Mouse (Mus musculus) intestine, embryonic 16.5 days (tissue): ENCODE results near the gene Spata19. TPM values are rescaled to one million over a fixed set of nuclear protein-coding genes. Genes with fewer than 3 reads are reported as not detected.
A peak's percentile ranks its signal among the peaks of the same experiment; 100 is the strongest.

ENCODE experiments used
- ATAC-seq: fragments of 200-750 bp; cut with Nextera tagmentation; 2 replicates; pipeline ENCODE4 v1.8.0; 2017; ENCODE audit warnings: moderate TSS enrichment, moderate library complexity
- H3K27ac ChIP-seq: fragments of 300-500 bp; sonication (generic); 2 replicates; pipeline ENCODE4 v1.5.1; 2014; ENCODE audit warnings: mild to moderate bottlenecking, low read length
- H3K27me3 ChIP-seq: fragments of 300-500 bp; sonication (generic); replicated peaks from 2 replicates; pipeline ENCODE4 v1.6.1; 2014; ENCODE audit warnings: low read length, control low read depth, mixed read lengths; ENCODE audit not compliant: control insufficient read depth, insufficient read depth
- H3K36me3 ChIP-seq: fragments of 300-500 bp; sonication (generic); 2 replicates; pipeline ENCODE4 v1.6.1; 2014; ENCODE audit warnings: low read length, control low read depth; ENCODE audit not compliant: control insufficient read depth, insufficient read depth
- H3K4me1 ChIP-seq: fragments of 300-500 bp; sonication (generic); 2 replicates; pipeline ENCODE4 v1.6.1; 2014; ENCODE audit warnings: low read length, control low read depth, mixed read lengths; ENCODE audit not compliant: control insufficient read depth, insufficient read depth
- H3K4me2 ChIP-seq: fragments of 300-500 bp; sonication (generic); 2 replicates; pipeline ENCODE4 v1.6.1; 2014; ENCODE audit warnings: low read depth, low read length, control low read depth
- H3K4me3 ChIP-seq: fragments of 300-500 bp; sonication (generic); 2 replicates; pipeline ENCODE4 v1.5.1; 2014; ENCODE audit warnings: mild to moderate bottlenecking, low read length
- H3K9ac ChIP-seq: fragments of 300-500 bp; sonication (generic); 2 replicates; pipeline ENCODE4 v1.6.1; 2014; ENCODE audit warnings: low read depth, low read length
- H3K9me3 ChIP-seq: fragments of 300-500 bp; sonication (generic); 2 replicates; pipeline ENCODE4 v1.6.1; 2016; ENCODE audit warnings: low read length, control low read depth; ENCODE audit not compliant: control insufficient read depth
- WGBS: fragments of 180-500 bp; shearing (Covaris S2); extraction: QIAGEN DNeasy Blood & Tissue Kit; methylation state at CpG from one replicate; pipeline ENCODE4 v1.1.7; 2014; 5-methylcytosine and 5-hydroxymethylcytosine counted together
- polyA plus RNA-seq: library from polyadenylated mRNA; unstranded; fragments of >200 nt; fragmentation: Nextera tagmentation; extraction: Ambion mirVana; gene quantifications from 2 replicates; pipeline ENCODE4 v1.2.1, GENCODE M21; 2015

The Spata19 gene
- not detected in 2 replicates for polyA plus RNA-seq

GRCm38 (mm10) chr9:27396500-27396899 is at the start of gene Spata19:
TSS of gene Spata19 (plus strand) at chr9:27396800.
- Histone ChIP-seq H3K27me3 (no peaks in the 10 kb centered on the region), H3K9me3 (no peaks in the 10 kb centered on the region), H3K4me3 (no peak within 1 kb of the TSS), H3K36me3 (no peaks in the 10 kb centered on the region), H3K4me2 (no peak within 1 kb of the TSS), H3K9ac (no peak within 1 kb of the TSS), H3K27ac (no peak within 1 kb of the TSS), H3K4me1 (no peaks in the 10 kb centered on the region)
- 67% methylated on average over 3 of the region's 3 CpGs for WGBS
- no peak for ATAC-seq

- H3K4me2 ChIP-seq: no peak overlapping the region
- WGBS: 85% methylated on average over 7 of the region's 7 CpGs
- H3K9me3 ChIP-seq: no peaks in the 10 kb centered on the region
Observed at GRCm38 (mm10) chr9:27353082-27353481, 43.5 kb upstream of the Spata19 start.

DNA sequence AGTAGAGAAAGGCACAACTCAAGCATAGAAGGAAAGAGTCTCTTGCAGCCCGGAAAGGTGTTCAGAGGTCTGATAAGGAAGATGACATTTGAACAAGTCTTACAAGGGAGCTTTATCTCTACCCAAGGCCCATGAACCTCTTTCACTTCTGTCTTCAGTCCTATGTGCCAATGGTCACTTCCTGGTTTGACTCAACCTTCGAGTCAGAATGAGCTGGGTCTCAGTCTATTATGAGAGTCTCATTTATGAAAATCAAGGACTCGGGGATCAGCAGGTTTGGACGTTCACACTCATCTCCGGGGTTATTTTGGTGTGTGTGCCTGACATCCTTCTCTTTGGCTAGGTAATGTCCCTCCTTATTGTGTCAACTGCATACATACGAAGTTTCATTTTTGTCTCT is 38.7 kb upstream of the Spata19 start:
- H3K9ac ChIP-seq: no peak overlapping the region
- H3K4me1 ChIP-seq: no peaks in the 10 kb centered on the region
- no peaks in the 10 kb centered on the region for H3K9me3 ChIP-seq
- no peaks in the 10 kb centered on the region for H3K27me3 ChIP-seq
- H3K27ac ChIP-seq: no peak overlapping the region
- no peak for ATAC-seq
- WGBS: 88% methylated on average over 6 of the region's 6 CpGs
- H3K4me3 ChIP-seq: no peak overlapping the region
- no peaks in the 10 kb centered on the region for H3K36me3 ChIP-seq
- H3K4me2 ChIP-seq: no peak overlapping the region

More at GRCm38 (mm10) chr9:27353082-27353481, 43.5 kb upstream of the Spata19 start:
- Histone ChIP-seq H3K9ac (no peak overlapping the region), H3K36me3 (no peaks in the 10 kb centered on the region), H3K4me3 (no peak overlapping the region), H3K27ac (no peak overlapping the region), H3K4me1 (no peaks in the 10 kb centered on the region), H3K27me3 (no peaks in the 10 kb centered on the region)
- no peak for ATAC-seq

- Histone ChIP-seq H3K4me2 (no peak overlapping the region), H3K4me3 (no peak overlapping the region), H3K36me3 (no peaks in the 10 kb centered on the region), H3K27ac (no peak overlapping the region), H3K9ac (no peak overlapping the region), H3K27me3 (no peaks in the 10 kb centered on the region), H3K9me3 (no peaks in the 10 kb centered on the region), H3K4me1 (no peaks in the 10 kb centered on the region)
- ATAC-seq: no peak
- WGBS: 60% methylated on average over 2 of the region's 2 CpGs
Observed at GRCm38 (mm10) chr9:27367231-27367630, 29.4 kb upstream of the Spata19 start.

- ATAC-seq: no peak
- Histone ChIP-seq H3K27me3 (no peaks in the 10 kb centered on the region), H3K27ac (no peak overlapping the region), H3K4me3 (no peak overlapping the region), H3K4me2 (no peak overlapping the region), H3K9me3 (no peaks in the 10 kb centered on the region), H3K4me1 (no peaks in the 10 kb centered on the region), H3K9ac (no peak overlapping the region), H3K36me3 (no peaks in the 10 kb centered on the region)
- WGBS: 67% methylated on average over 2 of the region's 2 CpGs
Observed at GRCm38 (mm10) chr9:27369108-27369507, 27.5 kb upstream of the Spata19 start.

GRCm38 (mm10) chr9:27375746-27376145 is 20.9 kb upstream of the Spata19 start:
- H3K4me3 ChIP-seq: no peak overlapping the region
- no peak overlapping the region for H3K27ac ChIP-seq
- H3K9ac ChIP-seq: no peak overlapping the region
- H3K4me2 ChIP-seq: no peak overlapping the region
- ATAC-seq: no peak
- no peaks in the 10 kb centered on the region for H3K4me1 ChIP-seq
- H3K36me3 ChIP-seq: no peaks in the 10 kb centered on the region
- no peaks in the 10 kb centered on the region for H3K27me3 ChIP-seq
- H3K9me3 ChIP-seq: no peaks in the 10 kb centered on the region
- WGBS: 66% methylated on average over 1 of the region's 1 CpGs

- no peaks in the 10 kb centered on the region for H3K9me3 ChIP-seq
- ATAC-seq: no peak
- no peak overlapping the region for H3K4me2 ChIP-seq
- H3K4me3 ChIP-seq: no peak overlapping the region
- H3K27me3 ChIP-seq: no peaks in the 10 kb centered on the region
- WGBS: 86% methylated on average over 3 of the region's 3 CpGs
- no peaks in the 10 kb centered on the region for H3K36me3 ChIP-seq
- H3K27ac ChIP-seq: no peak overlapping the region
- H3K9ac ChIP-seq: no peak overlapping the region
- H3K4me1 ChIP-seq: no peaks in the 10 kb centered on the region
Observed at GRCm38 (mm10) chr9:27386951-27387350, 9.6 kb upstream of the Spata19 start.

DNA sequence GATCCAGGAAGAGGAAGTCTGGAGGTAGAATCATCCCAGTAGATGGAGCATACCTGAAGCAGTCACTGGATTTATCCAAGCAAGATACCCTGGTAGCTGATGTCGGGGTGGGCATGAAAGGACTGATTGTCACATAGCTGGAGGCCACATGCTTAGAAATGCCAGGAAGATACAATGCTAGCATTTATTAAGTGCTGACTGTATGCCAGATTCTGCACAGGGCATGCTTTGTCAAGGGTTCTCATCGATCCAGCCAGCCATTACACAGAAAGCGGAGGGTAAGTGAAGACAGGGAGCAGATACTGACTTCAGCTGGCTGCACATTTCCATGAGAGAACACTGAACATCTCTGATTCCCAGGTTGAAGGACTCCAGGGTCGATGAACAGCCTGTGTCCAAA is 4.6 kb downstream of the Spata19 start:
- Histone ChIP-seq H3K9me3 (no peaks in the 10 kb centered on the region), H3K4me3 (no peak overlapping the region), H3K4me2 (no peak overlapping the region), H3K27ac (no peak overlapping the region), H3K4me1 (no peaks in the 10 kb centered on the region), H3K36me3 (no peaks in the 10 kb centered on the region), H3K9ac (no peak overlapping the region), H3K27me3 (no peaks in the 10 kb centered on the region)
- WGBS: 84% methylated on average over 4 of the region's 4 CpGs
- no peak for ATAC-seq

GRCm38 (mm10) chr9:27409733-27410132 is 13.1 kb downstream of the Spata19 start:
- Histone ChIP-seq H3K4me1 (no peaks in the 10 kb centered on the region), H3K4me2 (no peak overlapping the region), H3K4me3 (no peak overlapping the region), H3K9ac (no peak overlapping the region), H3K27me3 (no peaks in the 10 kb centered on the region), H3K27ac (no peak overlapping the region), H3K36me3 (no peaks in the 10 kb centered on the region), H3K9me3 (no peaks in the 10 kb centered on the region)
- ATAC-seq: no peak; the same call in 1 of the 2 replicates

- no peaks in the 10 kb centered on the region for H3K27me3 ChIP-seq
Observed at GRCm38 (mm10) chr9:27414058-27414460, 17.5 kb downstream of the Spata19 start.

More at GRCm38 (mm10) chr9:27414058-27414460, 17.5 kb downstream of the Spata19 start:
- H3K27ac ChIP-seq: no peak overlapping the region
- H3K4me1 ChIP-seq: no peaks in the 10 kb centered on the region
- H3K36me3 ChIP-seq: no peaks in the 10 kb centered on the region
- no peak overlapping the region for H3K9ac ChIP-seq
- H3K4me2 ChIP-seq: 0 out of 2 replicates have a peak overlapping the region, but pooled peaks have one; percentile 7
- WGBS: 2% methylated on average over 11 of the region's 11 CpGs
- ATAC-seq: peak; percentile 48; the same call in 1 of the 2 replicates
- H3K4me3 ChIP-seq: no peak overlapping the region
- H3K9me3 ChIP-seq: no peaks in the 10 kb centered on the region
